Mouse (Mus musculus) CH12.LX (cell line): Measurements from ENCODE around the gene Ier2. TPM values are rescaled to one million over a fixed set of nuclear protein-coding genes. Genes with fewer than 3 reads are reported as not detected.
A peak's percentile ranks its signal among the peaks of the same experiment; 100 is the strongest.

Source experiments
- DNase-seq: peaks from one replicate; pipeline ENCODE4 v3.0.0-alpha.2; 2013; ENCODE audit errors: extremely low read depth
- H3K27ac ChIP-seq: 2 replicates; pipeline ENCODE4 v1.5.1; 2012; ENCODE audit warnings: low read depth, mild to moderate bottlenecking, control low read depth, moderate library complexity; ENCODE audit not compliant: insufficient read depth
- H3K27me3 ChIP-seq: replicated peaks from 2 replicates; pipeline ENCODE3; 2012; ENCODE audit warnings: inconsistent platforms
- H3K36me3 ChIP-seq, 2 experiments: replicated peaks in 1 of 2; 2 replicates each; pipeline versions ENCODE3 to v1.6.1; 2012; ENCODE audit warnings: inconsistent platforms in 1 of 2, low read length in 1 of 2, mild to moderate bottlenecking in 1 of 2, mixed read lengths in 1 of 2, moderate library complexity in 1 of 2; ENCODE audit not compliant: control insufficient read depth in 1 of 2, insufficient read depth in 1 of 2
- H3K4me1 ChIP-seq, 2 experiments: 2 replicates each; pipeline ENCODE4 v1.6.1; 2012; ENCODE audit warnings: inconsistent platforms in 1 of 2, moderate library complexity in 1 of 2; ENCODE audit not compliant: insufficient read depth in 2 of 2, control insufficient read depth in 1 of 2
- H3K4me2 ChIP-seq: 2 replicates; pipeline ENCODE4 v1.6.1; 2012; ENCODE audit warnings: low read depth, mild to moderate bottlenecking, control low read depth; ENCODE audit not compliant: poor library complexity, insufficient read depth, severe bottlenecking
- H3K4me3 ChIP-seq, 3 experiments: fragments of 150-350 bp in 1 of 3; sonication (generic) in 1 of 3; replicated peaks in 1 of 3; 2 replicates each; pipeline versions ENCODE3 to v1.5.1; 2011 to 2012; ENCODE audit warnings: low read depth in 2 of 3, low read length in 2 of 3, mild to moderate bottlenecking in 2 of 3, moderate library complexity in 2 of 3, control low read depth in 1 of 3, improper control_type of control experiment in 1 of 3, inconsistent platforms in 1 of 3, mixed read lengths in 1 of 3; ENCODE audit not compliant: poor library complexity in 1 of 3
- H3K79me2 ChIP-seq: replicated peaks from 2 replicates; pipeline ENCODE4 v1.6.1; 2012; ENCODE audit warnings: mild to moderate bottlenecking, moderate library complexity; ENCODE audit not compliant: control insufficient read depth, poor library complexity, insufficient read depth, severe bottlenecking; ENCODE audit errors: extremely low read depth
- H3K9ac ChIP-seq: 2 replicates; pipeline ENCODE4 v1.6.1; 2012; ENCODE audit warnings: low read depth, mild to moderate bottlenecking, control low read depth, moderate library complexity; ENCODE audit not compliant: insufficient read depth
- H3K9me3 ChIP-seq: replicated peaks from 2 replicates; pipeline ENCODE3; 2012; ENCODE audit warnings: low read length, inconsistent platforms, mixed read lengths
- BHLHE40 ChIP-seq: IDR thresholded peaks from 2 replicates; pipeline ENCODE4 v1.6.1; 2011; ENCODE audit warnings: mild to moderate bottlenecking, low read depth, low read length, improper control_type of control experiment
- CHD1 ChIP-seq: IDR thresholded peaks from 2 replicates; pipeline ENCODE4 v1.6.1; 2012; ENCODE audit warnings: low read depth, low read length, improper control_type of control experiment, inconsistent platforms
- CHD2 ChIP-seq: IDR thresholded peaks from 2 replicates; pipeline ENCODE4 v1.6.1; 2011; ENCODE audit warnings: low read length, improper control_type of control experiment
- CTCF ChIP-seq, 2 experiments: IDR thresholded peaks in 1 of 2; conservative IDR thresholded peaks in 1 of 2; 2 replicates each; pipeline ENCODE4 v1.5.1; 2011 to 2012; ENCODE audit warnings: low read depth in 2 of 2, low read length in 2 of 2, improper control_type of control experiment in 1 of 2, inconsistent platforms in 1 of 2, mild to moderate bottlenecking in 1 of 2, moderate library complexity in 1 of 2
- E2F4 ChIP-seq: IDR thresholded peaks from 2 replicates; pipeline ENCODE4 v1.6.1; 2011; ENCODE audit warnings: low read depth, low read length, improper control_type of control experiment; ENCODE audit not compliant: insufficient replicate concordance
- ELF1 ChIP-seq: IDR thresholded peaks from 2 replicates; pipeline ENCODE4 v1.6.1; 2014; ENCODE audit warnings: low read depth, mild to moderate bottlenecking, inconsistent platforms, low read length, improper control_type of control experiment
- EP300 ChIP-seq: IDR thresholded peaks from 2 replicates; pipeline ENCODE4 v1.6.1; 2011; ENCODE audit warnings: low read length, improper control_type of control experiment
- ETS1 ChIP-seq: conservative IDR thresholded peaks from 2 replicates; pipeline ENCODE4 v1.6.1; 2012; ENCODE audit warnings: low read depth, mild to moderate bottlenecking, inconsistent platforms, low read length, improper control_type of control experiment, moderate library complexity
- GABPA ChIP-seq: IDR thresholded peaks from 2 replicates; pipeline ENCODE4 v1.6.1; 2012; ENCODE audit warnings: low read depth, low read length, improper control_type of control experiment, inconsistent platforms; ENCODE audit not compliant: insufficient replicate concordance
- HCFC1 ChIP-seq: IDR thresholded peaks from 2 replicates; pipeline ENCODE4 v1.6.1; 2012; ENCODE audit warnings: low read depth, mild to moderate bottlenecking, inconsistent platforms, low read length, improper control_type of control experiment
- IRF4 ChIP-seq: IDR thresholded peaks from 2 replicates; pipeline ENCODE4 v1.6.1; 2014; ENCODE audit warnings: low read depth, mild to moderate bottlenecking, inconsistent platforms, low read length, improper control_type of control experiment
- JUND ChIP-seq: conservative IDR thresholded peaks from 2 replicates; pipeline ENCODE4 v1.6.1; 2011; ENCODE audit warnings: low read depth, low read length, improper control_type of control experiment
- KAT2A ChIP-seq: IDR thresholded peaks from 2 replicates; pipeline ENCODE4 v1.6.1; 2012; ENCODE audit warnings: low read length, improper control_type of control experiment, inconsistent platforms; ENCODE audit not compliant: insufficient replicate concordance
- MAFK ChIP-seq: IDR thresholded peaks from 2 replicates; pipeline ENCODE4 v1.6.1; 2011; ENCODE audit warnings: low read length, improper control_type of control experiment; ENCODE audit not compliant: insufficient replicate concordance
- MAX ChIP-seq: IDR thresholded peaks from 2 replicates; pipeline ENCODE4 v1.6.1; 2011; ENCODE audit warnings: low read length, improper control_type of control experiment
- MAZ ChIP-seq: IDR thresholded peaks from 2 replicates; pipeline ENCODE4 v1.6.1; 2012; ENCODE audit warnings: low read depth, mild to moderate bottlenecking, inconsistent platforms, low read length, improper control_type of control experiment, moderate library complexity
- MEF2A ChIP-seq: IDR thresholded peaks from 2 replicates; pipeline ENCODE4 v1.6.1; 2014; ENCODE audit warnings: low read depth, mild to moderate bottlenecking, inconsistent platforms, low read length, improper control_type of control experiment, borderline replicate concordance
- MXI1 ChIP-seq: IDR thresholded peaks from 2 replicates; pipeline ENCODE4 v1.6.1; 2011; ENCODE audit warnings: mild to moderate bottlenecking, low read depth, low read length, improper control_type of control experiment
- MYC ChIP-seq: IDR thresholded peaks from 2 replicates; pipeline ENCODE4 v1.6.1; 2011; ENCODE audit warnings: low read depth, mild to moderate bottlenecking, improper control_type of control experiment, low read length
- NELFE ChIP-seq: IDR thresholded peaks from 2 replicates; pipeline ENCODE4 v1.6.1; 2011; ENCODE audit warnings: low read depth, low read length, improper control_type of control experiment
- PAX5 ChIP-seq: IDR thresholded peaks from 2 replicates; pipeline ENCODE4 v1.6.1; 2012; ENCODE audit warnings: low read length, inconsistent platforms, mixed read lengths
- POLR2A ChIP-seq: IDR thresholded peaks from 2 replicates; pipeline ENCODE4 v1.6.1; 2011; ENCODE audit warnings: low read depth, mild to moderate bottlenecking, improper control_type of control experiment, low read length
- POLR2AphosphoS2 ChIP-seq: IDR thresholded peaks from 2 replicates; pipeline ENCODE4 v1.6.1; 2011; ENCODE audit warnings: low read depth, low read length, improper control_type of control experiment
- RAD21 ChIP-seq: IDR thresholded peaks from 2 replicates; pipeline ENCODE4 v1.6.1; 2011; ENCODE audit warnings: low read depth, mild to moderate bottlenecking, low read length, improper control_type of control experiment, moderate library complexity
- RCOR1 ChIP-seq: conservative IDR thresholded peaks from 2 replicates; pipeline ENCODE4 v1.6.1; 2012; ENCODE audit warnings: low read depth, mild to moderate bottlenecking, inconsistent platforms, low read length, improper control_type of control experiment
- SIN3A ChIP-seq: IDR thresholded peaks from 2 replicates; pipeline ENCODE4 v1.6.1; 2012; ENCODE audit warnings: low read length, improper control_type of control experiment, inconsistent platforms
- SMC3 ChIP-seq: IDR thresholded peaks from 2 replicates; pipeline ENCODE4 v1.6.1; 2011; ENCODE audit warnings: low read depth, low read length, improper control_type of control experiment
- TBP ChIP-seq: conservative IDR thresholded peaks from 2 replicates; pipeline ENCODE4 v1.6.1; 2011; ENCODE audit warnings: low read depth, low read length, improper control_type of control experiment
- UBTF ChIP-seq: IDR thresholded peaks from 2 replicates; pipeline ENCODE4 v1.6.1; 2012; ENCODE audit warnings: low read depth, mild to moderate bottlenecking, inconsistent platforms, low read length, improper control_type of control experiment, moderate library complexity
- USF1 ChIP-seq: IDR thresholded peaks from 2 replicates; pipeline ENCODE4 v1.6.1; 2014; ENCODE audit warnings: low read depth, mild to moderate bottlenecking, inconsistent platforms, low read length, improper control_type of control experiment
- USF2 ChIP-seq: conservative IDR thresholded peaks from 2 replicates; pipeline ENCODE4 v1.6.1; 2011; ENCODE audit warnings: low read depth, low read length, improper control_type of control experiment
- ZKSCAN1 ChIP-seq: IDR thresholded peaks from 2 replicates; pipeline ENCODE4 v1.6.1; 2012; ENCODE audit warnings: low read depth, inconsistent platforms, low read length, improper control_type of control experiment, borderline replicate concordance
- dilution Hi-C: fragments of 300-500 bp; cut with MboI; formaldehyde crosslinking; loops from 2 replicates; pipeline ENCODE4 v1.14.3; 2020; ENCODE audit warnings: low sequenced_read_pairs; ENCODE audit not compliant: extremely low pct_unique_long_range_greater_than_20kb, extremely low pct_ligation_motif_present
- in situ Hi-C: fragments of 300-500 bp; cut with MboI; formaldehyde crosslinking; loops from 3 replicates; pipeline ENCODE4 v1.14.3; 2019; ENCODE audit warnings: low sequenced_read_pairs, low pct_ligation_motif_present, low pct_unique_long_range_greater_than_20kb, mixed read lengths
- polyA plus RNA-seq: library from polyadenylated mRNA; unstranded; fragments of >175 nt; gene quantifications from 2 replicates; pipeline ENCODE4 v1.2.1, GENCODE M21; 2012; ENCODE audit warnings: low read depth; ENCODE audit not compliant: insufficient read length
- total RNA-seq, 2 experiments: library from RNA; depleted of rRNA; stranded (reverse); fragments of 300-350 nt in 1 of 2; fragments of >200 nt in 1 of 2; gene quantifications; 2 replicates each; pipeline ENCODE4 v1.2.3; 2012 to 2014

Gene Ier2
- total and polyA plus RNA-seq, 3 experiments, result 26.3 to 35.4 (median 30.3) TPM

DNA sequence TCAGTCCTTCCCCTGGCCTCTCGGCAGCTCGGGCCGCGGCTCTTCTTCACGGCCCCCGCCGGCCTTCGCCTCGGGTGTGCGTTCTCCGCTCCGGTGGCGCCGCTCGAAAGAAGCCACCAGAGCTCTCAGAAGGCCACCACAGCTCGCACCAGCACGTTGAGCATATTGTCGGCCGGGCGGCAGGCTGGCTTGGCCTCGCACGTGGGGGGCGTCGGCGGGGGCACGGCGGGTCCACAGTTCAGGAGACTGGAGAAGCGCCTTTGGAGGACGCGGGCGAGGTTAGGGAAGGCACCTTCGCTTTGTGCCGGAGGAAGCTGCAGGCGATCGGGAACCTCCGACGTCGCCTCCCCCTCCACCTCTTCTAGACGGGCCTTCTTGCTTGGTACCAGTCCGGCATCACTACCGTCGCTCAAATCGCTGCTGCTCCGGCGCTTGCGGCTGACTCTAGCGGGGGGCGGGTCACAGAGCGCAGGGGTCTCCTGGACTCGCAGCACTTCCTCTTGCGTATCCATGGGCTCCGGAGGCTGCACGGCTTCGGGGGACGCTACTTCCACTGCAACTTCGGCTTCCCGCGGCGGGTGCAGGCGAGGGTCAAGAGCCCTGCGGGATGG is 586 bp downstream of the Ier2 start:
- H3K4me3 ChIP-seq, result peak overlapping the region; percentile 68 to 97 (median 80)
- TF ChIP-seq RAD21 (no peak), UBTF (peak; percentile 61; the same call in 1 of the 2 replicates), CHD1 (peak; percentile 79; the same call in 1 of the 2 replicates), MAX (peak; percentile 20; the same call in 1 of the 2 replicates), MAZ (0 out of 2 replicates have a peak, but pooled peaks have one; percentile 49)
- no peaks in the 10 kb centered on the region for H3K9me3 ChIP-seq
- dilution Hi-C loops (no loop called here), in situ Hi-C loops (no loop called here)
- 0 out of 2 replicates have a peak overlapping the region, but pooled peaks have one; percentile 82 for H3K4me2 ChIP-seq
- no peaks in the 10 kb centered on the region for H3K27me3 ChIP-seq
- peaks cover 8 to 41% of the 10 kb centered on the region in 2 experiments for H3K4me1 ChIP-seq
- peak overlapping the region; percentile 95 for H3K9ac ChIP-seq
- H3K36me3 ChIP-seq, result peaks cover 0 to 4% of the 10 kb centered on the region in 2 experiments
- H3K27ac ChIP-seq, result peak overlapping the region; percentile 97
- DNase-seq, result peak; percentile 49
- peaks cover 23% of the 10 kb centered on the region for H3K79me2 ChIP-seq

- peaks cover 10 to 41% of the 10 kb centered on the region in 2 experiments for H3K4me1 ChIP-seq
- peak overlapping the region; percentile 82; the same call in 1 of the 2 replicates for H3K4me2 ChIP-seq
- in situ Hi-C loops, result no loop called here
- no peaks in the 10 kb centered on the region for H3K9me3 ChIP-seq
- H3K27ac ChIP-seq, result peak overlapping the region; percentile 97
- peak; percentile 78 for DNase-seq
- H3K79me2 ChIP-seq, result peaks cover 23% of the 10 kb centered on the region
- H3K27me3 ChIP-seq, result no peaks in the 10 kb centered on the region
- peak overlapping the region; percentile 68 to 97 (median 80) for H3K4me3 ChIP-seq
- H3K9ac ChIP-seq, result peak overlapping the region; percentile 95
- dilution Hi-C loops, result no loop called here
- H3K36me3 ChIP-seq, result no peaks in the 10 kb centered on the region
- TF ChIP-seq PAX5 (no peak), SMC3 (0 out of 2 replicates have a peak, but pooled peaks have one; percentile 4), EP300 (peak; percentile 44), TBP (0 out of 2 replicates have a peak, but pooled peaks have one; percentile 32), CHD2 (peak; percentile 69), JUND (no peak), MEF2A (peak; percentile 70; the same call in 1 of the 2 replicates), POLR2AphosphoS2 (no peak), CTCF (conservative IDR thresholded peaks at IDR 0.05 in 1 of 2, IDR thresholded peaks at IDR 0.05 in 1 of 2; ENCODE audit: low read depth in 2 of 2, low read length in 2 of 2) (no peak), NELFE (peak; percentile 46; the same call in 1 of the 2 replicates), RAD21 (no peak), GABPA (no peak), IRF4 (peak; percentile 70), USF2 (no peak), ZKSCAN1 (no peak), MAZ (peak; percentile 82), HCFC1 (peak; percentile 54), BHLHE40 (peak; percentile 87), MYC (peak; percentile 84), POLR2A (peak; percentile 60), MAFK (no peak), ETS1 (peak; percentile 84), RCOR1 (peak; percentile 77), MXI1 (peak; percentile 61; the same call in 1 of the 2 replicates), SIN3A (peak; percentile 61; the same call in 1 of the 2 replicates), KAT2A (0 out of 2 replicates have a peak, but pooled peaks have one; percentile 55), USF1 (no peak), E2F4 (no peak), CHD1 (no peak), ELF1 (peak; percentile 71)
Observed at GRCm38 (mm10) chr8:84661458-84661871, 1.2 kb downstream of the Ier2 start.
